Mouse (Mus musculus) layer of hippocampus, adult 8-10 months (tissue): ENCODE results near the gene Rbpj. TPM values are rescaled to one million over a fixed set of nuclear protein-coding genes. Genes with fewer than 3 reads are reported as not detected.

Experiments
- total RNA-seq, 4 experiments: library from RNA; stranded (reverse); gene quantifications; 2 replicates each; pipeline ENCODE4 v1.2.4; 2022

Gene Rbpj
- total RNA-seq, 4 experiments from 2014 or later: 20.9 to 32.8 (median 26.9) TPM

Other genes starting within 250 kb of the Rbpj start
- 10 to 100 TPM; 39.2 to 46.5 (median 44.4) TPM for gene Smim20, start 199.1 kb upstream of the Rbpj start, total RNA-seq
- gene Cckar, start 241.6 kb downstream of the Rbpj start, total RNA-seq: not detected